Mouse (Mus musculus) layer of hippocampus, adult 9-11 months (tissue): Measurements from ENCODE around the gene Hnrnpa3.
A peak's percentile ranks its signal among the peaks of the same experiment; 100 is the strongest.
"Not testable (repeated sequence)": the region's sequence is repeated elsewhere in the genome, so short reads cannot be mapped to it uniquely, and the experiment has no call there.

ENCODE experiments used
- DNase-seq: peaks from one replicate; pipeline ENCODE4 v3.0.0; 2022

Hnrnpa3 gene

DNA sequence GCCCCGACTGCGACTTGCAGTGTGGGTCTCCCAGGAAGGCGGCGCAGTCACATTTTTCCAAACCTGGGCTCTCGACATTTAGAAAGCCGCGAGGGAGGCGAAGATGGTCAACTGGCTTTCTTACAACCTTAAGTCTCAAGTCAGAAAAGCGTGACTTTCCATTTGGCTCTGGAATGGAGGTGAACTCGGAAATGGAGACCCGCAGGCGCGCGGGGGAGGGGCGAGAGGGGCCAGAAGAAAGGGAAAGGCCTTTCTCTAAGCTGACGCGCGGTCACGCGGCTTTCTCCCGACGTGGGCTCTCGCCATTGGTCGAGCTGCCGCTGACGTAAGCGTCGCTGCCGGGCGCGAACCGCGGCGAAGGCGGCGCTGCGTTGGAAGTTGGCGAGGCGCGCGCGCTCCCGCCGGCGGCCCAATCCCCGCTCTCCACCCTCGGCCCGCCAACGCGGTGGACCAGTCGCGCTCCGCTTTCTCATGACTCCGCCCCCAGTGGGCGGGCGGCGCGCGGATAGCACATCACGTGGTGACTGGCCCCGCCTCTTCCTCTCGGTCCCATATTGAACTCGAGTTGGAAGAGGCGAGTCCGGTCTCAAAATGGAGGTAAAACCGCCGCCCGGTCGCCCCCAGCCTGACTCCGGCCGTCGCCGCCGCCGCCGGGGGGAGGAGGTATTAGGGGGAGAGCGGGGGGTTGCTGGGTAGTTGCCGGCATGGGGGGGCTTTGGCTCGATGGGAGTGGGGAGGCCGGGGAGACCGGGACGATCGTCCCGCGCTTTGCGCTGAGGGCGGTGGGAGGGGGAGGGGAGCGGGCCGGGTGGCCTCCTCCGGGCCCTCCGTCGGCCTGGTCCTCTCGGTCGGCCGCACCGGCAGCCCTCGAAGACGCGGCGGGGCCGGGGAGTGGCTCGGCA lies at the start of gene Hnrnpa3:
Hnrnpa3 (plus strand) TSS at position 535 of the 902 bp plus-strand sequence.
- DNase-seq, result peak; percentile 99

DNA sequence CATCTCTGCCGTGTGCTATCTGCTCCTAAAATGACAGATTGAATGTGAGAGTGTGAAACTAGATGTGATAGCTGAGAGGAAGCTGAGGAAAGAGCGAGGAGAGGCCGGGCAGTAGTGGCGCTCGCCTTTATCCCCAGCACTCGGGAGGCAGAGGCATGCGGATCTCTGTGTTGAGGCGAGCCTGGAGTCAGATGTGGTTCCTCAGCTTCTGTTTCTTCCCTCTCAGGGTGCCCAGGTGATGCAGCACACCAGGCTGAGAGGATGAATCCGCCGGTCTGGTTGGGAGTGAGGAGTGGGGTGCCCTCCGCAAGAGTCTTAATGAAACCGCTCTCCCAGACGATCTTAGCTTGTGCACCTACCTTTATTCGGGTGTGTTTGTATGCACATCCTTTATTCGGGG lies 49.1 kb upstream of the Hnrnpa3 start:
- no peak for DNase-seq

DNA sequence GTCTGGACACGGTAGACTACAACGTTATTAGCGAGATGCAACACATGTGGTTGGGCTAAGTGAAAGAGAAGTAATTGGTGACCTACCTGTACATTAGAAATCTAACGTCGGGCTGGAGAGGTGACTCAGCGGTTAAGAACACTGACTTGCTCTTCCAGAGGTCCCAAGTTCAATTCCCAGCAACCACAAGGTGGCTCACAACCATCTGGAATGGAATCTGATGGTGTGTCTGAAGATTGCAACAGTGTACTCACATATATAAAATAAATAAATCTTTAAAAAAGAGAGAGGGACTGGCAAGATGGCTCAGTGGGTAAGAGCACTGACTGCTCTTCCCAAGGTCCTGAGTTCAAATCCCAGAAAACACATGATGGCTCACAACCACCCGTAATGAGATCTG lies 48.5 kb upstream of the Hnrnpa3 start:
- DNase-seq, result not testable (repeated sequence)

DNA sequence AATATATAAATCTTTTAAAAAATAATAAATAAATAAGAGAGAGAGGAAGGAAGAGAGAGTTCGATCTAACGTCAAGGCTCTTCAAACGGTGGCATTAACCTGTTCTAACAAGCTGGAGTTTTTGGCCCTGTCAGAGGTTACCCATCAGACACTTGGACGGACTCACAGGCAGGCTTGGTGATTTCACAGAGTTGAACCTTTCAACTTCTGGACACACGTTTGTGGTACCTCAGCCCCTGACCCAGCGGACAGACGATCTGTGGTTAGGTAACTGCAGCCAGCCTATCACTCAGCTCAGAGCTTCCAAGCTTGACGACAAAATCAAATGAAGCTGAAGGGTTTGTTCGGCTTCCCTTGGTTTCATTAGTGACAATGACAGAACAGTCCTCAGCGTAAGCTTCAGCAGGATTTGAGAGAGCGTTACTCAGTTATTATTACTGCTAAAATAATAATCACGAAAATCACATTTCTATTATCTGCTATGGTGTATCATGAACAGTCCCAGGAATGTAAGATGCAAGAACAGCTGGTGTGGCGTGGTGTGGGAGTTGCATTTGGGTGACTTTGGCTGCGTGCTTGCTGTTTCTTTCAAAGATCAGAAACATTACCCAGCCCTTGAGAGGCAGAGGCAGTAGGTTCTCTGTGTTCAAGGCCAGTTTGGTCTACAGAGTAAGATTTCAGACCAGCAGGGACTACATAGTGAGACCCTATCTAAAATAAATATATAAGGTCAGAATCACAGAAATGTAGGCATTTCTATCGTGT lies 47.8 kb upstream of the Hnrnpa3 start:
- DNase-seq, result no peak

DNA sequence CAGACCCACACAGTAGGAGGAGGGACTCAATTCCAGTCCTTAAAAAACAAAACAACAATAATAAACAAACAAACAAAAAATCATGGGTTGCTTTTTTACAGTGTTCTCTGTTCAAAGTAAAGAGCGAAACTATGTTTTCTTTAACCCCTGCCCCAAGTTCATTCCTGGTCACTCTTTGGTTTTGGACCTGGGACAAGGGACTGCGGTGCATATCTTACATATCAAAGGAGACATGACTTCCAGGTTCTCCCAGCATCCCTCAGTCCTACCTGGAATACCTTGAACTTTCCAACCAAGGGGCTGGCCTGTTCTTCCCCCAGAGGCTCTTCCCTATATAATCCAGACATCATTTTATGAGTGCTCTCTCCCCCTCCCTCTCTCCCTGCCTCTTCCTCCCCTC lies 47.1 kb upstream of the Hnrnpa3 start:
- DNase-seq, result no peak

DNA sequence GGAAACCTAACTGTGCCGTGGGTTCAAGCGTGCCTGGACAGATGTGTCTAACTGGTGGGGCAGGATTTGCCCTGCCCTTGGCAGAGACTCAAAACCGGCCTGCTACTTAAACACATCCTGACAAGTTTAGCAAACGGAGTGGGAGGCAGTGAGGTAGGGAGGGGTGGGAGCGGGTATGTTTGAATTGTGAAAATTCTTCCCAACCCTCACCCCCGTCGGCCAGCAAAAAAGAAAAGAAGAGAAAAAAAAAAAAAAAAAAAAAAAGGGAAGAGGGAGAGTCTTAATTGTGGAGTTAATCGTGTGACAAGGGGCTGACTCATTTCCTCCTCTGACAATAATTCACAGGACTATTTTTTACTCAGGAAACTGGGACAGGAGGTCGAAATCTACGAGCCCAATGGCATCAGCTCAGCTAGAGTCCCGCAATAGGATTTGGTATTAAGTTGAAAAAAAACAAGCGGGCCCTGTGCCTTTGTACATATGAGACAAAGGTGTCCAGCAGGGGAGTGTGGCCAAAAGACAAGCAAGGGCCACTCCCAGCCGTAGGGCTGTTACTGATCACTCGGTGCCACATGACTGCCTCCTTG lies 46.0 kb upstream of the Hnrnpa3 start:
- no peak for DNase-seq

DNA sequence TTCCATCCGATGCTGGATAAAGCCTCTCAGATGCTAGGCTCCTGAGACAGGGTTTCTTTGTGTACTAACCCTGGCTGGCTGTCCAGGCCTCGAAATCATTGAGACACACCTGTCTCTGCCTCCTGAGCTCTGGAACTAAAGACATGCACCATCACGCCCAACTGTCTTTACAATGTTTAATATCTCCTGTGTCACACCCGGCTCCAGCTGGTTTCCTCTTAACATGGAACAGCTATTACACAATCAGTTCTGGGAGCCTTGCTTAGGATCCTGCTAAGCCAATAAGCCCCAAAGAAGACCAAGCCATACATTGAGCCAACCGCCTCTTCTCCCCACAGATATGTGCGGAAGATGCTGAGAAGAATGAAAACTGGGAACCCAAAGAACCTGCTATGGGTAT lies 44.5 kb upstream of the Hnrnpa3 start:
- DNase-seq, result no peak

DNA sequence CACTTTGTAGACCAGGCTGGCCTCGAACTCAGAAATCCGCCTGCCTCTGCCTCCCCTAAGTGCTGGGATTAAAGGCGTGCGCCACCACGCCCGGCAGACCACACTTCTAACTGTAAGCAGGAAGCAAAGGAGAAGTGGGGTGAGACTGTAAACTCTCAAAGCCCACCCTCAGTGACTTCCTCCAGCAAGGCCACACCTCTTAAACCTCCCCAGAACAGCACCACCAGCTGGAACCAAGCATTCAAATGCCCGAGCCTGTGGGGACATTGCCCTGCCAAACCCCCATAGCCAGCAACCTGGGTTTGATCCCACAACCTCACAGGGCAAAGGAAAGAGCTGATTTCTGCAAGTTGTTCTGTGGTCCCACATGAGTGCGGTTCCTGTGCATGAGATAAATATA lies 42.1 kb upstream of the Hnrnpa3 start:
- no peak for DNase-seq

DNA sequence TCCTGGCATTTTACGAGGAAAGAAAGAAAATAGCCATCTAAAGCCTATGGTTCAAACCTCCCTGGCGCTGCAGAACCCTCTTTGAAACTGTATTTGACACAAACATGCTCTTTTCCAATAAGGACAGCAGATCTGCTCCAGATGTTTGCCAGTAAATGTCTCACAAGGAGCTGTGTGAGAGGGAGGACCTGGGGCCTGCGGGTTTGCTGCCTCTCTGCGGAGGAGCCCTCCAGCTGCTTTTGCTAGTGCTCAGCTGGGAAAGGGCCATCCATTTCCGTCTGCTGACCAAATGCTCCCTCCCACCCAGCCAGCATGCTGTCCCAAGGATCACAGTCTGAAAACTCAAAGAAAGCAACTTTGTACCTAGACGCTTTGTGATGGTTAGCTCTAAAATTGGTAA lies 40.3 kb upstream of the Hnrnpa3 start:
- no peak for DNase-seq

DNA sequence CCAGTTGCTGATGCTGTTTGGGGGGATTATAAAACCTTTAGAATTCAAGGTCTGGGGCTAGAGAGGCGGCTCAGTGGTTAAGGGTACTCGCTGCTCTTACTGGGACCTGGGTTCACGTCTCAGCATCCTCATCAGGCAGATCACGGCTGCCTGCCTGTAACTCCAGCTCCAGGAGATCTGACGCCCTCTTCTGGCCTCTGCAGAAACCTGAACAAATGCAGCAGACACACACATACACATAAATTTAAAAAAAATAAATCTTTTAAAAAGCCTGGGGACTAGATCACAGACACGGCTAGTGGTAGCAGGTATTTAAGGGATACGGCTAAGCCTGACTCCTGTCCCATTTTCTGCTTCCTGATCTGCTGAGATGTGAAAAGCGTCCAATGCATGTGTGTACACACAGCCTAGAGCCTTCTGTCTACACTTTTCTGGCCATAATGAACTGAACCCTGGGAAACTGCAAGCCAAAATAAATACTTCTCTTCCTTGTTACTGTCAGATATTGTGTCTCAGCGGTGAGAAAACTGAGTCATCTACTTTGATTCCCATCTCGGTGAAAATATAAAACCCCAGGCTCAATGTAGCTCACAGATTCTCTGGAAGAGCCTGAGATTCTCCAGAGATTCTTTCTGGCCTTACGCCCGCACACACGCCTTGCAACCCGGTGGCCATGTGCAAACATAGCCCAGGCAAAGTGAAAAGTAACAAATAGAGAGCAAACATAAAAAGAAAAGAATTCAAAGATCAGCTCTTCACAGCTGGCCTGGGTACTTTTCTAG lies 37.0 kb upstream of the Hnrnpa3 start:
- DNase-seq, result no peak

DNA sequence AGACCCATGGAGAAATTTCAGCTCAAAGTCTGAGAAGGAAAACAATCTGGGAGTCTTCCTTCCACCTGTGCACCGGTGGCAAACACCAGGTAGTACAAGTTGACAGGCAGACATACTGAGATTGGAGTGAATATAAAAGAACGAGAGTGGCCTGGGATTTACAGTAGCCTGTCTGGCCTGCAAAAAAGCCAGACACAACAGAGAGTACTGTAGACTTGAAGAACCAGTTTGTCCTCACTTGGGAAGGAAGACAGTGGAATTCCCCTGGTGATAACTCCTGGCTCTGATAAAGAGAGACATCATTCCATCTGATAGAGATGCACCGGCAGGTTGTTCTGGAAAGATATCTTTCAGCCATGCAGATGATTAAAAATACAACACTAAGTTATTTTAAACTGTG lies 34.0 kb upstream of the Hnrnpa3 start:
- no peak for DNase-seq

DNA sequence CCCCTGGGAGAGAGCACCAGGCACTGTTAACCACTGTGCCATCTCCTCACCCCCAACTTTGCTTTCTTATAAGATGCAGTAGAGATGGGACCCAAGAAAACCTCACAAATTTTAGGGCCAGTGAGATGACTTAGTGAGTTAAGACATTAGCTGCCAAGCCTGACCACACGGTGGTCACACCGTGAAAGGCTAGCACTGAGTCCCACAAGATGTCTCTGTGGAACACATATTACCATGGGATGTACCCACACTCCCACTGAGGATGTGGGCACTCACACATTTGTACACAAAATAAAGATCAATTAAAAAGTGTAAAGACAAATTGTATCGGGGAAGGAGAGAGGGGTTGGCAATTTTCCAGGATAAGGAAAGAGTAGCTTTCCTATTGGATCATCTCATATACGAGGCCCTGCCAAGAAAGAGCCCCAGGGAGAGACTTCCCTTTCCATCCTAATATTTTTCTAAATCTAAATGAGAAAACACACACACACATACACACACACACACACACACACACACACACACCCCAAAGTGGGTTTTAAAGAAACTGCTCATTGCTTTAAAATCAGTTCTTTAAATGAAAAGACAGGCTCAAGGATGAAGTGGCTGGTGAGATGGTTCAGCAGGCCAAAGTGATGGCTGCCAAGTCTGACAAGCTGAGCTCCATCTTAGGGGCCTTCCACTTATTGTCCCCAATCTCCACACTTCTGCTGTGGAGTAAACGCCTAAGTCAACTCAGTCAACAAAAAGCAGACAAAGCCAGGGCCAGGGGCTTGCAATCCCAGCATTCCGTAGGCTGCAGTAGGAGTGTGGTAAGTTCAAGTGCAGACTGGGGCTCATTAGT lies 32.2 kb upstream of the Hnrnpa3 start:
- DNase-seq, result no peak

DNA sequence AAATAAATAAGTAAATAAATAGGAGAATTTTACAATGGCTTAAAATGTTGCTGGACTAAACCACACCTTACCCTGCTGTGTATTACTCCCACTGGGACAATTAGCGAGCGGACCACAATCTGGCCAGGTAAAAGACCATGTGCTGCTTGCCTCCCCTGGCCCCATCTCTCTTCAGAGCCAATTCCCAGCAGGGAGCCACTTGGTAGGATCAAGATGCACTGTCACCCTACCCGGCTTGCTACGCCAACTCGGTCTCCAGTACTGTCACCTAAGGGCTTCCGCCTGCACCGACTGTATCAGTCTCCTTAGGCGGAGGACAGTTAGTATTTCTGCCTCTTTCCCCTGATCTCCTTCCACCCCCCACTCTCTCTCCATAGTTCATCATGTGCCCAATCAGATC lies 30.6 kb upstream of the Hnrnpa3 start:
- no peak for DNase-seq

DNA sequence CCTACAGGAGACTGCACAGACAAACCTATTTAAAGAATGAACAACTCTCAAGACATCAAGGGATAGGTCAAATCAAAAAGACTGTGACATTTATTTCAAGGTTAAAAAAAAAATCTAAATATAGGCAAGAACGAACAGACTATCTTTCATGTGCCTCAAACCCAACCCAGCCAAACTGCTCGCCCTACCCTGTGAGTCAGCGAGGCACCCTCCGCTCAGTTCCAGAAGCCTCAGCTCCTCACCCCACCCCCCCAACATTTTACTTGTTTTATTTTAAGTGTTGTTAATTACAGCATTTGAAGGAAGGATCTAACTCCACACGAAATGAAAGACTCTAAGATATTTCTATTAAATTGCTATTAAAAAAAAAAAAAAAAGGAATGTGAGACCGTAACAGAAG lies 27.6 kb upstream of the Hnrnpa3 start:
- no peak for DNase-seq

DNA sequence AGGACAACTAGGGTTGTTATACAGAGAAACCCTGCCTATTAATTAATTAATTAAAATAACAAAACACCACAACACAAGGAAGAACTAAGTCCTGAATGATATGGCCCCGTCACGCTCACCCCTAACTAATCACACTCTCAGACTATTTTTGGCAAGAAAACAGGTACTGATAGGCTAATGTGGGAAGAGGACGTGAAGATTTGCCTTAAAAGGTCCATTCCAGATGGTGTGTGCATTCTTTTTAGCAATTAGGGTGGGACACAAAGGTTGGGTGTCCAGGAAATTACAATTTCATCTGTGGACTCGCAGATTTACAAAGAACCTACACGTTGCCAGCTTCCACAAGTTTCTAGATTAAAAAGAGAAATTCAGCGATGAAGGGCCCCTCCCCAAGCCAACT lies 27.0 kb upstream of the Hnrnpa3 start:
- DNase-seq, result no peak

DNA sequence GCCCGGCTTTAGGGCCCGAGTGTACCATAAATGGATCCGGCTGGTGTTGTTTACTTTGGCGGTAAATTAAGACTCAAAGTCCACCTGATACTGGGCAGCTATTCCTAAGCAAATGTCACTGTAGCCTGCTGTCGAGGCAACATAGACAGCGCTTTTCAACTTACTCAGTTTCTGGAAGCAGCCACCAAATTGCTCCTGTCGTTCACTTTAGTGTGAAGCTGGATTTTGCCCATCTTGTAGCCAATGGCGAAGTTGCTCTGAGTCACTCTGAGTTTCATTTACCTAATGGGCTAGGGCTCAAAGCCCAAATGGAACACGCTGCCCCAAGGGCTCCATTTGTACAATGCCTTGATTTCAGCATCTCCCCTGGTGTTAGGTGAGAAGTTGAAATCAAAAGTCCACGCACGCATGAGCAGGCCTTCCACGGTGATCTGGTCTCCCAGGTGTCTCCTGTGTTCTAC lies 26.3 kb upstream of the Hnrnpa3 start:
- DNase-seq, result no peak

DNA sequence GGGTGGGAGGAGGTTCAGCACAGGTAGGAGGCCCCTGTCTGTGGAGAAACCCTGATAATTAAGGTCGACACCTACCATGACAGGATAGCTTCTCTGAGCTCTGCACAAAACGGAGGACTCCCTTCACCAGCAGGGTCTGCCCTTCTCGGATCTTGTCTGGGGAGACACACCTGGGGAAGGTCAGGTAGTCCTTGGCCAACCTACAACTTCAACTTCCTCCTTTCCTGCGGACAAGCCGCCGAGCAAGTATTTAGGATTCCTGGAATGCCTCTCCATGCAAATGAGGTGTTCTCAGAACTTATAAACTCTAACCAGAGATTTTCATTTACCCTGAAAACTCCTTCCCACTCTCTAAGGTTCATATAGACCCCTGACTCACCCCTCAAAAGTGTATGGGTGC lies 25.7 kb upstream of the Hnrnpa3 start:
- DNase-seq, result no peak

DNA sequence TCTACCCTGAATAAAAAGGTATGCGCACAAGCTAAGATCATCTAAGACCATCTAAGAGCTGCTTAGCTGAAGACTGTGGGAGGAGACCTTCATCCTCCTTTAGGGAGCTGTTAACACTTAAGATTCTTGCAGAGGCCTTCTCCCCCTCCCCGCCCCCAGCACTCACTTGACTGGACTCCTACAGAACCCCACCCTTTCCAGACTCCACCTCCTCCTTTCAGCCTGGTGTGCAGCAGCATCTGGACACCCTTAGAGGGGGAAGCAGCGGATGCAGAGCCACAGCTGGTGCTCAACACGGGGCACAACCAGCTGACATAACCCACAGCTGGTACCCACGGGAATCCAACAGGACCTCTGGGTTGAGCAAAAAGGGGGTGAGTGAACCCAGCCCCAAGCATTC lies 25.3 kb upstream of the Hnrnpa3 start:
- DNase-seq, result no peak

DNA sequence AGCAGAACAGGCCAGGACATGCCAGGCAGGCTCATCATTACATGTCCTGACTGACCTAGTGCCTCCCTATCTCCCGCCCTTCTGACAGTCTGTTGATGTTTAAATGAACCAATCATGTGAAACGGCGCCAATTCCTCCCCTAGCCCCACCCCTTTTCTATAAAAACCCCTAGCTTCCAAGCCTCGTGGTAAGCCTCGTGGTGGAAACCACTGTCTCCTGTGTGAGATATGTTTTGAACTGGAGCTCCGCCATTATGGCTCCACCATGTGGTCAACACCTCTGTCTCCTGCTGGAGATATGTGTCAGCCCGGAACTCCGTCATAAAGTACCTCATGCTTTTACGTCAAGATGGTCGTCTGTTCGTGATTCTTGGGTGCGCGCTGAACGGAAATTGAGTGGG lies 24.6 kb upstream of the Hnrnpa3 start:
- not testable (repeated sequence) for DNase-seq

DNA sequence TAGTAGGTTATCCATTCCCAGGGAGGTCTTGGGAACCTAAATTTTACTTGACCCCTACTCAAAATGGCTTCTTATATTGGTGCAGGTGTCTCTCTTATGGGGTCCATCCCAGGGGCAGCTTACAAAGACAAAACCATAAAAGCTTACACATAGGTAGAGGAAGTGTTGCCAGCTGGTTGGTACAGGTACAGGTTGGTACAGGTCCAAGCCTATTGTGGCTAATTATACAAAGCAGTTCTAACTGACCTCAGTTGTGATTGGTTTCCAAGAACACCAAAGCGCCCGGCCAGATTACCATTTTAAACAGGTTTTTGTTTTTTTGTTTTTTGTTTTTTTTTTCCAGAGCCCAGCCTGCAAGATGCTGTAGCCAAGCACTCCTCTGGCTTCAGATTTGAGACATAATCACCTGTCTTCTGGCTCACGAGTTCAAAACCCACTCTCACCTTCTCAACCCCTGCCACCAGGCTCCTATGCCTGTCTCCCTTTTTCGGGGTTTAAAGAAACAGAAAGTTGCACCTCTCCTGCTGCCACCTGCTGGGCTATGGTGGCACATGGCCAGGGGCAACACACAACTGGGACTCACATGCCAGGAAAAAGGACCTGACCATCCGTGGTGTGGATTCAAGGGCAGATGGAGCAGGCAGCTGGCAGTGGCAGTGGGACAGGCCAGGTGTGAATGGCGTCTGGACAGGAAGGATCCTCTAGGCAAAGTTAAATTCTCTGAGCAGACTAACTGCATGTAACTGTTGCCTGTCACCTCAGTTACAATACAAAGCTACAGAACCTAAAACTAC lies 22.6 kb upstream of the Hnrnpa3 start:
- no peak for DNase-seq

DNA sequence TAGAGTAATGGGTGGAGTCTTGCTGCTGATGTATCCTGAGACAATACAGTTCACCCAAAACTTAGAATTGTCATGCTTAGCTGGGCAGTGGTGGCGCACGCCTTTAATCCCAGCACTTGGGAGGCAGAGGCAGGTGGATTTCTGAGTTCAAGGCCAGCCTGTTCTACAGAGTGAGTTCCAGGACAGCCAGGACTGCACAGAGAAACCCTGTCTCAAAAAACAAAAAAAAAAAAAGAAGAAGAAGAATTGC lies 22.1 kb upstream of the Hnrnpa3 start:
- not testable (repeated sequence) for DNase-seq
